Mouse (Mus musculus): ENCODE data around the gene Abcc1. TPM values are rescaled to one million over a fixed set of nuclear protein-coding genes. Genes with fewer than 3 reads are reported as not detected.

Abcc1 gene
- total RNA-seq, 2 experiments from 2014 or later = 18.8 to 21.8 TPM

GRCm38 (mm10) chr16:14501649-14502360 is 140.4 kb downstream of the Abcc1 start:
- DNase-seq = no peak

- no peak for DNase-seq
These were observed 145.1 kb downstream of the Abcc1 start for GRCm38 (mm10) chr16:14506461-14506860.

Other genes with a start within 250 kb of the Abcc1 start
- 10 to 100 TPM; 24.3 to 27.0 TPM for gene Nde1, start 198.3 kb upstream of the Abcc1 start, total RNA-seq (2021)
- 10 to 100 TPM; 16.4 to 18.7 TPM for gene Marf1, start 198.2 kb upstream of the Abcc1 start, total RNA-seq (2021)
- 10 to 100 TPM; 15.0 to 31.6 TPM for gene Myh11, start 70.2 kb upstream of the Abcc1 start, total RNA-seq (2021)
- 10 to 100 TPM; 61.1 to 62.4 TPM for gene Fopnl, start 44.2 kb upstream of the Abcc1 start, total RNA-seq (2021)
- not detected for gene A630010A05Rik, start 200.8 kb downstream of the Abcc1 start, total RNA-seq (2021)